Mouse (Mus musculus) frontal cortex, postnatal 14 days (tissue): Measurements from ENCODE around the gene Rnf220.

ENCODE experiments used
- DNase-seq, 2 experiments: peaks; one replicate each; pipeline ENCODE4 v3.0.0; 2022; ENCODE audit warnings: low spot score in 2 of 2

Gene Rnf220

DNA sequence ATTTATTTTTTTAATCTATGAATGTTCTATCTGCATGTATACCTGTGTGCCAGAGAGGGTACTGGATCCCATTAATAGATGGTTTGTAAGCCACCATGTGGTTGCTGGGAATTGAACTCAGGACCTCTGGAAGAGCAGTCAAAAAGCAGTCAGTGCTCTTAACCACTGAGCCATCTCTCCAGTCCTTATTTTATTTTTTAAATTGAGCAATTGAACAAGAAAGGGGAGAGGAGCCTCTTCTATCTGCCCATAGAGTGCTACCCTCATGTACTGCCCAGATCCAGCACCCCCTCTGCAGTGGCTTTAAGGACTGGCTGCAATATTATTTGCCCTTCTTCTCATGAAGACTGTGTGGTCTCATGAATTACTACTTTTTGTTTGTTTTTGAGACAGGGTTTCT, 271.6 kb downstream of the Rnf220 start:
- no peak for DNase-seq

DNA sequence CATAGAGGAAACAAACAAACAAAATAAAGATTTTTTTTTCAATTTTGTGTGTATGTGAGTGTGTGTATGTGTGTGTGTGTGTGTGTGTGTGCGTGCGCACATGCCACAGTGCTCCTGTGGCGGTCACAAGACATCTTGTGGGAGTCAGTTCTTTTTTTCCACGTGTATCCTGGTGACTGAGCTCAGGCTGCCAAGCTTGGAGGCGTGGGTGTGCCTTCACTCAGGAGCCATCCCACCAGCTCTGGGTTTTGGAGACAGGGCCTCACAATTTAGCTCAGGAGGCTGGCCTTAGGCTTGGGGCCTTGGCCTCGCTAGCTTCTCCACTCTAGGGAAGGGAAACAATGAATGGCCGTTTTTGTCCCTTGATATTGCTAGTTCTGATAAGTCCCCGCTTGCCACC, 272.7 kb downstream of the Rnf220 start:
- DNase-seq: no peak

DNA sequence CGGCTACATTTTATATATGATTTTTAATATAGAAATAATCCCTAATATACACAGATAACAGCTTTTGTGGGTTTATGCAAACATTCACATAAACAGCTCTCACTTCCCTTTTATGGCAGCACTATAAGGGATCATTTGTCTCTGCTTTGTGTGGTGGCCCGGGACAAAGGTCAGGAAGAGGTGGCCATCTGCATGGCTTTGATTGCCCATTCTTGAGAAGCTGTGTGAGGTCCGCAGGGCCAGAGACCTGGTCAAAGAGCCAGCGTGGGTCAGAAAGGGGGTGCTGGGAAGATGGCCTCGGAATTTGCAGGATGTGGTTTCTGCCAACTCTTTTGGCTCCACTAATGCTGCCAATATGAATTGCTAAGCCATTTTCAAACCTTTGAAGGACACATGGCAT, 273.9 kb downstream of the Rnf220 start:
- no peak for DNase-seq

DNA sequence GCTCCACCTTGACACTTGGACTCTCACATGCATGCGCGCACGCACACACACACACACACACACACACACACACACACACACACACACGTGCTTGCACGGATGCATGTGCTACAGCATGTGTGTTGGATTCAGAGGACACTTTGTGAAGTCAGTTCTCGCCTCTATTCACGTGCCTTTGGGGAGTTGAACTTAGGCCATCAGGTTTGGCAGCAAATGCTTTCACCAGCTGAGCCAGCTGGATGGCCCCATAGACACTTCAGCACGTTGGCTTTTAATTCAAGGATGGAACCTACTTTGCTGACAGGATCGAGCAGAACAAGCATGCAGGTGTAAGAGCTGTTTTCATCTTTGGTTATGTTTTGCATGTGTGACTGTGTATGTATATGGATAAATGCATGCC, 275.0 kb downstream of the Rnf220 start:
- no peak for DNase-seq
